Mouse (Mus musculus) B cell, adult 62 days (primary cell): ENCODE results near the gene Gm17581. TPM values are rescaled to one million over a fixed set of nuclear protein-coding genes. Genes with fewer than 3 reads are reported as not detected.

ENCODE experiments used
- total RNA-seq: library from RNA; stranded (reverse); gene quantifications from 4 replicates; pipeline ENCODE4 v1.2.4, GENCODE M21; 2023

The Gm17581 gene
- total RNA-seq = not detected in 4 replicates

DNA sequence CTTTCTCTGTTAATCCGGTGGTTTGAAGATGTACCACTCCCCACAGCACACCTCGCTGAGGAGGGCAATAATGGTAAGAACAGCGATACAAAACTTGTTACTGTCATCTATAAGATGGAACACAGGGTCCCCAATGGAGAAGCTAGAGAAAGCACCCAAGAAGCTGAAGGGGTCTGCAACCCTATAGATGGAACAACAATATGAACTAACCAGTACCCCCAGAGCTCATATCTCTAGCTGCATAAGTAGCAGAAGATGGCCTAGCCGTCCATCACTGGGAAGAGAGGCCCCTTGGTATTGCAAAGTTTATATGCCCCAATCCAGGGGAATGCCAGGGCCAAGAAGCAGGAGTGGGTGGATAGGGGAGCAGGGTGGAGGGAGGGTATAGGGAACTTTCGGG, at the start of gene Gm17581:
Gm17581 (minus strand) TSS at position 101 of the 400 bp plus-strand sequence.

DNA sequence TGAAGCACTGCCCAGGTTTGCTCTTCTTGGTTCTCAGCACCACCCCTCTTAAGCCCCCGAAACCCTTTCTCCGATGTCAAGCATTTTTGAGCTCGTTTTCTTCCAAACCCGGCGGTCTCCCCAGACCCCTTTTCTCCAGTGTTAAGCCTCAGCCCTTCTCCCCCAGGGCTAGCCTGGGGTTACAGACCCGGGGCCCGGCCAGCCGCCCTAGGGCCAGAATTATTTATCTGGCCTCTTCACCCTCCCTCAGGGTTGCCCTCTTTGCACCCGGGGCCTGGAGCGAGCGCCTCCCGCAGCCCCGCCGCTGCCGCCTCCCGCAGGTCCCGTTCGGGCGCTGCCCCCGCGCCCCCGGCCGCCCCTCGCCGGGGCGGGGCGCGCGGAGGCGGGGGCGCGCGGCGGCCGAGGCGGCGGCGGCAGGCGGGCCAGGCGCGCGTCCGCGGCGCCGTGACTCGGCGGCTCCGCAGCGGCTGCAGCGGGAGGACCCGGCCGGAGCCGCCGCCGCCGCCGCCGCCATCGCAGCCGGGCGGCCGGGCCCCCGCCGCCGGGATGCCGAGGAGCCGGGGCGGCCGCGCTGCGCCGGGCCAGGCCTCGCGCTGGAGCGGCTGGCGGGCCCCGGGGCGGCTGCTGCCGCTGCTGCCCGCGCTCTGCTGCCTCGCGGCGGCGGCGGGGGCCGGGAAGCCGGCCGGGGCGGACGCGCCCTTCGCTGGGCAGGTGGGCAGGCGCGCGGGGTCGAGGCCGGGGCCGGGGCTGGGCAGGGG, 39.4 kb upstream of the Gm17581 start, which contains the start of gene Mmp24:
Mmp24 (plus strand) TSS at position 416 of the 758 bp plus-strand sequence.

DNA sequence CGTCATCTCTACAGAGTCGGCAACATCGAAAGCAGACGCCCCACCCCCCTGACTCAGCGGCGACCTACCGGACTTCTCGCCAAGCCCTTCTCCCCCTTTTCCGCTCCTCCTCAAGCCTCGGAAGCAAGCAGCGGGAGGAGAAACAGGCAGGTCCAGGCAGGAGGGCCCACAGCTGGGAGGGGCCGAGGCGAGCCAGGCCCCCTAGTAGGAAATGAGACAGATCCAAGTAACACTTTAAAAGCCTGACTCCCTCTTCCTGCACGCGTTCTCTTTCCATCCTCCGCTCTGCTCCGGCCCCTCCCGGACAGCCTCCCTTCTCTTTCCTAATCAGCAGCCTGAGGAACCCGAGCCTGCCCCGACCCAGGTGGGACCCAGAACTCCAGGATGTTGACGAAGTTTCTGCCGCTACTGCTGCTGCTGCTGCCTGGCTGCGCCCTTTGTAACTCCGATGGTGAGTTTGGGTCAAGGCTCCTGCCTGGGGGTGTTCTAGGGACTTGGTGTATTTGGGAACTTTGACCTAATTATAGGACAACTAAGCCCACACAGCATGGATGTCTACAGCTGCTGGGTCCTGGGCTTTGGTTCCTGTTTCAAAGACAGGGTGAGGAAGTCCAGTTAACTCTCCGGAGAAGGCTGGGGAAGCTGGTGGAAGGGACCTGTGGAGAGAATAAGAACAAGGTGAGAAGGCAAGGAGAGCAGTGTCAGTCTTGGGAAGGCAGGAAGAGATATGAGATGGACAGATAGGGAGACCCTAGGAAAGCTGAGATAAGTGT, 15.5 kb upstream of the Gm17581 start, which contains the start of gene Procr:
Procr (plus strand) TSS at position 104 of the 773 bp plus-strand sequence.

DNA sequence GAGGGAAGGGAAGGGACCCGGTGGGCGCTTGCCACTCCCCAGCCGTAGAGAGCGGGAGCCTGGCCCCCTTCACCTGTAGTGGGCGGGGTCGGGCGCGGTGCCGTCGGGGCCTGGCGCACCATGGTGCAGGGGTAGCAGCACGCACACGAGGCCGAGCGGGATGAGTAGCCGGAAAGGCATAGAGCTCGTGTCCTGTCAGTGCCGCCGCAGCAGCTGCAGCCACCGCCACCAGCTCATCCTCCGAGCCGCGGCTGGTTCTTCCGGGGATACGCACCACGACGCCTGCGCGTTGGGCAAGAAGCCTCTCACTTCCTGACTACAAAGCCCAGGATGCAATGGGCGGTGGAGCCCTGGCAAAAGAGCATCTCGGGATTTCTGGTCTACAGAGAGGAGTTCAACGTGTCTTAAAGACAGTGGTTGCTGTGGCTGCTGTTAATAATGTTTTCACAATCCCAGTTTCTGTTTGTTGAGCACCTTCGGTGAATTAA, 6.5 kb downstream of the Gm17581 start, which contains the start of gene Edem2:
Edem2 (minus strand) TSS at position 318 of the 488 bp plus-strand sequence.

DNA sequence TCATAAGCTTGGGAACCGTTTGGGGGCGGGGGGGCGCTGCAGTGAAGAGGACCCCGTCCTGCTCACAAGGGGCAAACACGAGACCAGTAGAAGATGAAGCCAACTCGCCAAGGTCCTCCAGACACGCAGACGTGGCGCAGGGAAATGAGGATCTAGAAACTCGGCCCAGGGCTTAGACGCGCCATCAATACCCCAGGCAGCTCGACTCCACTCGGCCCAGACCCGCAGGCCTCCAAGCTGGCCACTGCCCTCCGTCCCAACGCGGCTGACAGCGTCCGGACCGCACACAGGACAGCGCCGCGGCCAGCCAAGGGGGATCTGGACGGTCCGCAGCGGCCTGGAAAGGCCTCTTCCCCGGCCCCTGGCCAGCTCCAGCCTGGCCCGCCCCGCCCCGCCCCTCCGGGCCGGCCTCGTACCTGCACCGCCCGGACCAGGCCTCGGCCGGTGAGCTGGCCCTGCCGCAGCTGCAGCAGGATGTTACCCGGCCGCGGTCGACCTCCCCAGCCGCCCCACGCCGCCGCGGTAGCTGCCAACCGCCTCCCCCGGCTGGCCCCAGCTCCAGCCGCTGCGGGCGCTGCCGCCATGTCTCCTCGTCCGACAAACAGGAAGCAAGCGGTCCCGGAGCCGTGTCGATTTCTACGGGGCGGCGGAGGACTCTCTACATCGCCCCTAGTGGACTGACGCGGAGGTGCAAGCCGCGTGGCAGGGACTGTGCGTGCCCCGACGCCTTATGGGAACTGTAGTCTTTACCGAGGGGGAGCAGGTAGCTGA, 43.8 kb downstream of the Gm17581 start, which contains the start of gene Trpc4ap:
Trpc4ap (minus strand) TSS at position 662 of the 771 bp plus-strand sequence.

Other genes with a start within 250 kb of the Gm17581 start
- 2.6 to 6.0 TPM (median 4.2 TPM) in 4 replicates for gene Acss2, start 217.9 kb downstream of the Gm17581 start, total RNA-seq
- gene Ggt7, start 217.6 kb downstream of the Gm17581 start, total RNA-seq = 0.46 TPM in 1 of 4 replicates, not detected in the others
- 11.1 to 14.3 TPM (median 12.5 TPM) in 4 replicates for gene Gss, start 143.1 kb downstream of the Gm17581 start, total RNA-seq
- gene Myh7b, start 124.7 kb downstream of the Gm17581 start, total RNA-seq = not detected in 4 replicates
- gene Trpc4ap, start 43.5 kb downstream of the Gm17581 start, total RNA-seq = 156 to 174 TPM (median 165 TPM) in 4 replicates
- gene Edem2, start 6.4 kb downstream of the Gm17581 start, total RNA-seq = 30.0 to 35.9 TPM (median 32.6 TPM) in 4 replicates
- not detected in 4 replicates for gene Procr, start 15.3 kb upstream of the Gm17581 start, total RNA-seq
- gene Mmp24, start 39.5 kb upstream of the Gm17581 start, total RNA-seq = not detected in 4 replicates
- gene BC029722, start 83.6 kb upstream of the Gm17581 start, total RNA-seq = 25.4 to 31.1 TPM (median 27.5 TPM) in 4 replicates
- gene Eif6, start 91.1 kb upstream of the Gm17581 start, total RNA-seq = 64.2 to 99.8 TPM (median 92.5 TPM) in 4 replicates
- gene Fam83c, start 99.0 kb upstream of the Gm17581 start, total RNA-seq = 0.18 TPM in 1 of 4 replicates, not detected in the others
- gene Uqcc1, start 194.4 kb upstream of the Gm17581 start, total RNA-seq = 32.0 to 42.2 TPM (median 34.6 TPM) in 4 replicates
- not detected in 4 replicates for gene Gm15557, start 204.9 kb upstream of the Gm17581 start, total RNA-seq
- not detected in 4 replicates for gene Gdf5, start 209.5 kb upstream of the Gm17581 start, total RNA-seq
- 58.5 to 72.8 TPM (median 62.7 TPM) in 4 replicates for gene Cep250, start 220.6 kb upstream of the Gm17581 start, total RNA-seq